Mouse (Mus musculus) left cerebral cortex, postnatal 25 days (tissue): ENCODE data around the gene Rubcnl. TPM values are rescaled to one million over a fixed set of nuclear protein-coding genes. Genes with fewer than 3 reads are reported as not detected.

Source experiments
- DNase-seq, 2 experiments: peaks; one replicate each; pipeline ENCODE4 v3.0.0; 2022; ENCODE audit warnings: low spot score in 2 of 2, mixed read lengths in 1 of 2
- intact Hi-C: fragments of 180-260 bp; cut with DNase I; formaldehyde crosslinking; loops from one replicate; pipeline ENCODE4 v1.15.1; 2025
- total RNA-seq, 2 experiments: library from RNA; stranded (reverse); gene quantifications; 2 replicates each; pipeline ENCODE4 v1.2.3; 2021

Rubcnl gene
- total RNA-seq, result 1 to 10 TPM; 1.6 to 2.6 TPM

GRCm38 (mm10) chr14:75015856-75016714, at the start of gene Rubcnl:
Gene Rubcnl (plus strand): TSS chr14:75016027.
- peak; percentile 75 to 83 for DNase-seq
- intact Hi-C loops, result no loop called here

- no peak for DNase-seq
- intact Hi-C loops, result no loop called here
Measured at GRCm38 (mm10) chr14:74972216-74972615, 43.6 kb upstream of the Rubcnl start.

GRCm38 (mm10) chr14:74972687-74973086, 43.1 kb upstream of the Rubcnl start:
- intact Hi-C loops, result no loop called here
- no peak for DNase-seq

GRCm38 (mm10) chr14:74974136-74974651, 41.6 kb upstream of the Rubcnl start:
- DNase-seq, result no peak
- intact Hi-C loops, result no loop called here

- DNase-seq, result no peak
- intact Hi-C loops, result no loop called here
Measured at GRCm38 (mm10) chr14:74976972-74977371, 38.9 kb upstream of the Rubcnl start.

GRCm38 (mm10) chr14:74981016-74981415, 34.8 kb upstream of the Rubcnl start:
- intact Hi-C loops, result no loop called here
- no peak for DNase-seq

GRCm38 (mm10) chr14:74983079-74983478, 32.7 kb upstream of the Rubcnl start:
- intact Hi-C loops, result no loop called here
- DNase-seq, result no peak

GRCm38 (mm10) chr14:74984817-74985391, 30.9 kb upstream of the Rubcnl start:
- DNase-seq, result peak; percentile 20 to 26
- intact Hi-C loops, result no loop called here

- intact Hi-C loops, result no loop called here
Measured at GRCm38 (mm10) chr14:74985658-74986057, 30.2 kb upstream of the Rubcnl start.

GRCm38 (mm10) chr14:74986527-74986926, 29.3 kb upstream of the Rubcnl start:
- intact Hi-C loops, result no loop called here
- no peak for DNase-seq

More at GRCm38 (mm10) chr14:74985658-74986057, 30.2 kb upstream of the Rubcnl start:
- no peak for DNase-seq

GRCm38 (mm10) chr14:74989322-74989721, 26.5 kb upstream of the Rubcnl start:
- intact Hi-C loops, result no loop called here
- no peak for DNase-seq

- no peak for DNase-seq
- intact Hi-C loops, result loop anchor here (2.0 kb wide), 1 partner anchor 225 kb away; no protein-coding TSS in a partner anchor
Measured at GRCm38 (mm10) chr14:74989909-74990308, 25.9 kb upstream of the Rubcnl start.

GRCm38 (mm10) chr14:74990504-74990903, 25.3 kb upstream of the Rubcnl start:
- intact Hi-C loops, result loop anchor here (2.0 kb wide), 1 partner anchor 226 kb away; no protein-coding TSS in a partner anchor
- DNase-seq, result peak; percentile 17 to 59

GRCm38 (mm10) chr14:74996556-74996955, 19.3 kb upstream of the Rubcnl start:
- intact Hi-C loops, result no loop called here

GRCm38 (mm10) chr14:74997041-74997440, 18.8 kb upstream of the Rubcnl start:
- no peak for DNase-seq
- intact Hi-C loops, result no loop called here

More at GRCm38 (mm10) chr14:74996556-74996955, 19.3 kb upstream of the Rubcnl start:
- peak in 1 of 2 experiments; percentile 69 for DNase-seq

- no peak for DNase-seq
- intact Hi-C loops, result no loop called here
Measured at GRCm38 (mm10) chr14:75001364-75001763, 14.5 kb upstream of the Rubcnl start.

- DNase-seq, result no peak
- intact Hi-C loops, result no loop called here
Measured at GRCm38 (mm10) chr14:75003356-75003755, 12.5 kb upstream of the Rubcnl start.

GRCm38 (mm10) chr14:75005478-75006199, 10.2 kb upstream of the Rubcnl start:
- no peak for DNase-seq
- intact Hi-C loops, result no loop called here

GRCm38 (mm10) chr14:75010346-75010745, 5.5 kb upstream of the Rubcnl start:
- DNase-seq, result no peak
- intact Hi-C loops, result no loop called here
